Mouse (Mus musculus): ENCODE results near the gene Dennd2d.
A peak's percentile ranks its signal among the peaks of the same experiment; 100 is the strongest.

The Dennd2d gene

GRCm38 (mm10) chr3:106482281-106483081, at the start of gene Dennd2d:
TSS of gene Dennd2d (plus strand) at chr3:106482405.
- DNase-seq (ENCODE audit: low read depth): no peak

- DNase-seq (ENCODE audit: low read depth): peak; percentile 48
These were observed 33.6 kb upstream of the Dennd2d start for GRCm38 (mm10) chr3:106448571-106448970.

- no peak for DNase-seq (ENCODE audit: low read depth)
These were observed 33.2 kb upstream of the Dennd2d start for GRCm38 (mm10) chr3:106448995-106449394.

DNA sequence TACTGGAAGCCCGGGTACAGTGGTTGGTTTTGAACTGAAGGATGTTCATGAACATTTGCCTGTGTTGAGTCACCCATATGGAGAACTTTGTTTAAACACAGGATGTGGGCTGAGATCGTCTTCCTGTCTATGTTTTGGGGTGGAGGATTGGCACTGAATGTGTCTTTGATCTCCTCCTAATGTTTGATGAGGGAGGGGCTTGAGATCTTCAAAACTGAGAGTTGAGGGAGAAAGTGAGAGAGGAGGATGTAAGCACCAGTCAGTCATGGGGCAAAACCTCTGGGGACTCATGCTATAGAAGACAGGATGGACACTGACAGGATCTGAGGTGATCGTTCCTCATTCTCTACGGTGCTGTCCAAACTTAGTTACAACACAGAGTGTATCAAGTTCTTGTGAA, 32.6 kb upstream of the Dennd2d start:
- DNase-seq (ENCODE audit: low read depth): no peak

- no peak for DNase-seq (ENCODE audit: low read depth)
These were observed 29.6 kb upstream of the Dennd2d start for GRCm38 (mm10) chr3:106452616-106453015.

DNA sequence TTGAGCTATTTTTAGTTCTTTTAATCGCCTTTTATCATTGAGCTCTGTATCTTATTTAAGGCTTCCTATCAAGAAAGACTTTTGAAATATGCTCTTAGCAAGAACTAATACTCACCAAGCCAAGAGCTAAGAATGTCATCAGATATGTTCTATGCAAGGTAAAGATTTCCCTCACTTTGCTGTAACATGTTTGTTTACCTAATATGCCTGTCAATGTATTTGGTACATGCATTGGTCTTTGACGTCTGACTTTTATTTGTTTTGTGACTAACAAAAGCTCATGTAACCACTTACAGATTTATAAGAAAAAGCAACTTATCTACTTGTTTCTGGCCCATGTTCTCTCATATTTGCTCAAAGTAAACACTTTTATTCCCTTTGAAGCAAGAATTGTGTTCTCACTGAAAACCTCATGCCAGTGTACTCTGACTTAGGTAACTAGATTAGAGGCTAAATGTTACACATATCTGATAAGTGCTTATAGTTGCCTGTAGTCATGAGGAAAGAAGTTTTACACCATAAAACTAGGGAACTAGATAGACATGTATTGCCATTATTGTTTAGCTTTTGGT, 24.8 kb upstream of the Dennd2d start:
- no peak for DNase-seq (ENCODE audit: low read depth)

DNA sequence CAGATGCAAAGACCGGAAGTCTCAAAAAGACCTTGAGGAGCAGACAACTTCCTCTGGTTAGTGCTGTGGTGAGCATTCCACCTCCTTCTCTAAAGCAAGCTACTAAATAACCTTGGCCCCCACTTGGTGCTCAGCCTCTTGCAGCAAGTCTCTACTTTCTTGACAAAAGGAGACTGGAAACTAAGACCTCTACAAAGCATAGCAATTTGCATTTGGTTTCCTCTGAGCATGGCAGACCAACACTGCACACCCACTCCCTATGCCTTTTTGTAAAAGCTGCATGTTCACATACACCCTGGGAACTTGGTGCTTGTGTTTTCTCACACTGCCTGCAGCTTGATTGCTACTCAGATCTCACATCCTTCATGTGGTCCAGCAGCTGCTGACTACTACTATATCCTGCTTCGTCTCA, 20.1 kb upstream of the Dennd2d start:
- DNase-seq (ENCODE audit: low read depth): no peak

DNA sequence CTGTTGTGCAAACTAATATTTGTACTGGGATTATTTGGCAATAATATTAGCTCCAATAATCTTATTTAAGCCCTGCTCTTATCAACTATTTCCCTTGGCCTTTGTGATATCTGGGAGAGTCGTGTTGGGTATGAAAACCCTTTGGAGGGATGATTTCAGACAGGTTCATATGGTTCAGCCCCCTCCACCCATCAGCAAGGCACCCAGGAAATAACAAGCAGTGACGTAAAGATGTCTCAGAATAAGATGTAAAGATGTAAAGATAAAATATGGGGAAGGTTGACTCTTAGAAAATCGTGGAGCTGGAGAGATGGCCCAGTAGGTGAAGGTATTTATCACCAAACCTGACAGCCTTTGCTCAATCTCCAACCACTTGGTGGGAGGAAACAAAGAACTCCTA, 19.7 kb upstream of the Dennd2d start:
- DNase-seq (ENCODE audit: low read depth): no peak

DNA sequence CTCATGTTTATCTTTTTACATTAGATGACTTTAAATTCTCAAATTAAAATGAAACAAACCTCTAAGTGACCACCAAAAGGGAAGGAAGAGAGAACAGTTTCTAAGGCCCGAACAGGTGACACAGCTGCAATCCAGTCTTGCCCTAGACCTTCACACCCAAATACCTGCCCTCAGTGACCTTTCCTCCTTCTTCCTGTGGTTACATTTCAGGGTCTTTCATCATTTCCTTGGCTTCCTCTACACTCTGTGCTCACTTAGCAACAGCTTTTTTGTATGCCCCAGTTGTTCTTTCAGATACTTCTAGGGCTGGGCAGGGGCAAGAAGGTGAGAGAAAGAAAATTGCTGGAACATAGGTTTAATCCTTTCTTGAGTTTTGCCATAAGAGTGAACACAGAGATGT, 17.5 kb upstream of the Dennd2d start:
- DNase-seq (ENCODE audit: low read depth): no peak

DNA sequence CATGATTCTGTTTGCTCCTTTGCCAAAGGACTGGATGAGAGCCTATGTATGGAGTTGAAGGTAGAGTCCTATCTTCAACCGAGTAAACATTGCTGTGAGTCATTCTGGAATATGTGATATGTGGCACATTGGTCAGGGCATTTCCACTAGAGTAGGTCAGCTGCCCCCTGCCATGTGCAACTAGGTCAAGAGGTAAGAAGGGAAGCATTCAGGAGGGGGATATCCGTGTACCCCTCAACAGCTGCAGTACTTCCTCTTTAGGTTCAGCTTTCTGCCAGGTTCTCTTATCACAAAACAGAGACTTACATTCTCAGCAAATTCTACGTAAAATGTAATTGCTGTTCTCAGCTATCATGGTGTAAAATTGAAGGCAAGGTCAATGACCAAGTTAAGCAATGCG, 8.0 kb upstream of the Dennd2d start:
- DNase-seq (ENCODE audit: low read depth): no peak

DNA sequence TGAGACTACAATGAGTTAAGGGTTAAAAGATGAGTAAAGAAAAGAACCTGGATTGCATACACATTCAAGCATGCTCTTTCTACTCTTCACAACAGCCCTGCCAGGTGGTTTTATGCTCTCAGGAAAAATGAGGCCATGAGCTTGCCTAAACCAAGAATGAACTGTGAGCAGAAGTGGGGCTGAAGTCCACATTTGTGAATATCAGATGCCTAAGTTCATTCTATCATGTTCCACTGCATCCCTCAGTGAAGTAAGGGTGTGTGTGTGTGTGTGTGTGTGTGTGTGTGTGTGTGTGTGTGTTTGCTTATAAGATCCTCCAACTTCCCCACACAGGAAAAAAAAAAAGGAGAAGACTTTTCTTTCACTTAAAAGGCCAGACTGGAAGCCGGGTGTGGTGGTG, 5.3 kb upstream of the Dennd2d start:
- no peak for DNase-seq (ENCODE audit: low read depth)

- no peak for DNase-seq (ENCODE audit: low read depth)
These were observed 1.1 kb downstream of the Dennd2d start for GRCm38 (mm10) chr3:106483297-106483696.

DNA sequence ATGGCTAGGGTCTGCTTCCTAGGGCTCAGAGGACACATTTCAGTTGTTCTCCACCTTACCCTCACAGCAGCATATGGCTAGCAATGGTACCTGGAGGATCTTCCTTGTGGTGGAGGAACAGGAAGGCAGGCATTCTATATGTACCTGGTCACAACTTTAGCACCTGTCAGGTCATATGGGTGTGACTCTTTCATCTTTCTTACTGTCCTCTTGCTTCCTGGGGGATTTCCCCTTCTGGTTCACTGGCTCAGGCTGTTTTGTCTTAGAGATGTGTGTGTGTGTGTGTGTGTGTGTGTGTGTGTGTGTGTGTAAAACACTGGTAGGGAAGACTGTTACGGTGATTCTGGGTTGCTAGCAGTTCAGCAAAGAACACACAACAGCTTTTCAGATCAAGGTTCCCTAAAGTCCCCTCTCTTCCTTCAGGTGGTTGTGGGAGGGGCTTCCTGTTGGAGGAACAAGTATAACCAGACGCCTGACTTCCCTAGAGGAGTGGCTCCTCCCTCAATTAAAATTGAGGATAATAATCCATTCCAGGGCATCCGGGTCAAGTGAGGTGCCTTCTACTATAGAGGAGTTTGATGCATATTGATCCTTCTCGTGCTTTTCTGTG, 1.7 kb downstream of the Dennd2d start:
- no peak for DNase-seq (ENCODE audit: low read depth)

GRCm38 (mm10) chr3:106484861-106485260, 2.7 kb downstream of the Dennd2d start:
- no peak for DNase-seq (ENCODE audit: low read depth)

GRCm38 (mm10) chr3:106485810-106486209, 3.6 kb downstream of the Dennd2d start:
- no peak for DNase-seq (ENCODE audit: low read depth)

DNA sequence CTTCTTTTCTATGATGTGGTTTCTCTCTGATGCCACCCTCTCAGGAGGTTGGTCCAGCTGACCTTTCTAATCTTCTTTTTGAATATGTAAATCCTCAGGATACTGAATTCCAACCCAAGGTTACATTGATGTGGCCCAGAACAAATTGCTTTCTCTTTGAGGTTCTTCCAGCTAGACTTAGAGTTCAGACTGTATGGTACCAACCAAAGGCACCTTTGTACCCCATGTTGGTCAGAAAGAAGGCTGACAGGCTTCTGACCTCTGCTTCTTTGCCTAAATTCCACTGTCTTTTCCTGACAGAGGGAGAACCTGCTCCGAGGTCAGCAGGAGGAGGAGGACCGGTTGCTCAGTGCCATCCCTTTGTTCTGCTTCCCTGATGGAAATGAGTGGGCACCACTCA, 5.3 kb downstream of the Dennd2d start:
- no peak for DNase-seq (ENCODE audit: low read depth)

GRCm38 (mm10) chr3:106490239-106490638, 8.0 kb downstream of the Dennd2d start:
- DNase-seq (ENCODE audit: low read depth): no peak

DNA sequence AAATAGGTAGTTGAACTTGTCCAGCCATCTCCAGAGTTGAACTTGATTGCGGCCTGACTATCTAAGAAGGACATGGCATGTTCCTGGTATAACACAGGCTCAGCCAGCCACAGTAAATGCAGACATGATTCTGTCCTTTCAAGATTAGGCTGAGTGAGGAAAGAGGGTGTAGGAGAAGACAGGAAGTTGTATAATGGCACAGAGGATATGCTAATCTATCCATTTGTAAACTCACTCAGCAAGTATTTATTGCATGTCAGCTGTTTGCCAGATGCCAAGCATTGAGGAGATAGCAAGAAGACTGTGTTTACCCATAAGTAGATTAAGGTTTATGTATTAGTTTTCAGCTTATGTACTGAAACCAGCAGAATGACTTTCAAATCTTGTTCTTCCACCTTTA, 10.5 kb downstream of the Dennd2d start:
- DNase-seq (ENCODE audit: low read depth): no peak

DNA sequence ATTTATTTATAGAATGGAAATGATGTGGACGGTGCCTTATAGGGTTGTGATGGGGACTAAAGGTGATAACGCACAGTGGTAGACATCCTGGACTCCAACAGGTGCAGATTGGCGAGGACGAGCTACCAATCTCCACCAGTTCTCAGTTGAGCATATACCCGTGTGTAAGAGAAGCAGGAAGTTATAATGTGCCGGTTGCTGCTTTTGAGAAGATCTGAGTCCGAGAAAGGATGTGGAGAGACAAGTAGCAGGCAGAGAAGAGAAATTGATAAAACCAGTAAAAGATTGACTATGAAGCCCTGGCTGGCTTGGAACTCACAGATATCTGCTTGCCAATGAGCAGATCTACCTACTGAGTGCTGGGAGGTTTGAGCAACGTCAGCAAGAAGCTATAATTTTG, 11.0 kb downstream of the Dennd2d start:
- no peak for DNase-seq (ENCODE audit: low read depth)

- DNase-seq (ENCODE audit: low read depth): no peak
These were observed 11.7 kb downstream of the Dennd2d start for GRCm38 (mm10) chr3:106493882-106494281.

DNA sequence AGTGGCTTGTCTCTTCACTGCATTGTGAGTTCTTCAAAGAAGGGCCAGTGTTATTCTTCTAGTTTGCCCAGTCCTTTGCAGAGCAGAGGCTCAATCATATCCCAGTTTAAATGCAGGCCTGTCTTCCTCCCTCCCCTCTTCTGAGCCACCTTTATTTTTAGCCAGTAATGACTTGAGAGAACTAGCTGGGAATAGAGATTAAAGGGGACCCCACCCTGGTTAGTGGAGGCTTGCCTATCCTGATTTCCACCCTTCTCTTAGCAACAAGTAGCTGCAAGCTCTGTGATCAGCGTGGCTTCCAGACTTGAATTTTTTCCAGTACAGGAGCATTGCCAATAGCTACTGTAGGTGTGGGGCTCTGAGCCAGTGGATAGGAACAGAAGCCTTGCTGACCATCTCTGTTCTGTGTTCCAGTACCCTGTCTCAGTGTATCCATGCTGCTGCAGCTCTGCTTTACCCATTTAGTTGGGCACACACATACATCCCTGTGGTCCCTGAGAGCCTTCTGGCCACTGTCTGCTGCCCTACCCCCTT, 12.3 kb downstream of the Dennd2d start:
- no peak for DNase-seq (ENCODE audit: low read depth)

GRCm38 (mm10) chr3:106495346-106496044, 13.3 kb downstream of the Dennd2d start:
- no peak for DNase-seq (ENCODE audit: low read depth)
